Mouse (Mus musculus) brain, embryonic 14.5 days (tissue): ENCODE measurements around the gene Rhoj.
A peak's percentile ranks its signal among the peaks of the same experiment; 100 is the strongest.

Experiments used
- CTCF ChIP-seq: fragments of 200-500 bp; IDR thresholded peaks from 2 replicates; pipeline ENCODE4 v1.5.1; 2012; ENCODE audit warnings: inconsistent platforms, mild to moderate bottlenecking, moderate library complexity, borderline replicate concordance; ENCODE audit not compliant: insufficient read depth, insufficient read length; ENCODE audit errors: extremely low read depth
- POLR2A ChIP-seq: fragments of 200-500 bp; IDR thresholded peaks from 2 replicates; pipeline ENCODE4 v1.6.1; 2012; ENCODE audit warnings: mild to moderate bottlenecking, inconsistent platforms, borderline replicate concordance; ENCODE audit not compliant: poor library complexity, insufficient read depth, insufficient read length, severe bottlenecking; ENCODE audit errors: extremely low read depth

DNA sequence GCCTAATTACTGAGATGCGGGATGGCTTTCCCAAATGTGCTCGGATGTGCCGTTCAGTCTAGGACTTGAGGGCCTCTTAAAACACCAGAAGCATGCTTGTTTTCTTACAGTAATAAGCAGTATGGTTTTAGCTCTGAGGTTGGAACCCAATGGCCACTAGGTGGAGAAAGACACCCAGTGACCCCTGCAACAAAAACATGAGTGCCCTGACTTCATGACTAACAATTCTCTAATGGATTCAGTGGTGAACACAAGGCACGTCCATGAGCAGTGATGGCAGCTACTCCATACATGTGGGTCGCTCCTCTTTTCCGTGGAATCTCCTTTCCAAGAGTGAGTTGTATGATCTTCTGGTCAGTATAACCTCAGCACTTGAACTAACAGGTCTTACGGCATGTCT, 27.6 kb upstream of the Rhoj start:
- no peak for TF ChIP-seq POLR2A
- TF ChIP-seq CTCF = peak; percentile 29; the same call in 1 of the 2 replicates
